Mouse (Mus musculus): ENCODE data around the gene Dhx34.

Dhx34 gene

DNA sequence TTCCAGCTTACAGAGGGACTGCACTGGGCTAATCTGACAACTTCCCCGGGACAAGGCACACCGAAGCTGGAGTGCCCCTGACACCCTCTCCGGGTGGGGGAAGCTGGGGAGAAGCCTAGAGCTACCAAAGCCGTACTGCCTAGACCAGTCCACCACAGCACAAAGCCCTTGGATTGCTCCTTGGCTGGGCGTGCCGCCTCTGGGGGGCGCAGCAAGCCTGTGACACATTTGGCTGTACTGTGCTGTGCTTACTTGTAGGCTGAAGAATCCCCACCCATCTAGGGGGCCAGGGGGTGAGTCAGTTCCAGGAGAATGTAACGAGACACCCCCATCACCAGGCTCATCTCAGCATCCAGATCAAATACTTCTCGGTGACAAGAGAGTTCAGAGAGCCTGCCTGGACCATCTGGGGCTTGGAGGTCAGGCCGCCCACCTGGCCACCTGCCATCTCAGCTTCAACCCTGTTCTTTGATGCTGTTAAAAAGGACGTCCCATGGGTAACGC, 10.9 kb downstream of the Dhx34 start:
- DNase-seq (ENCODE audit: low read depth) = peak; percentile 43

- DNase-seq (ENCODE audit: low read depth) = peak; percentile 70
These were observed 12.8 kb downstream of the Dhx34 start for GRCm38 (mm10) chr7:16208781-16209665.

- peak; percentile 70 for DNase-seq (ENCODE audit: low read depth)
These were observed 14.3 kb downstream of the Dhx34 start for GRCm38 (mm10) chr7:16207496-16207895.

GRCm38 (mm10) chr7:16207076-16207475, 14.8 kb downstream of the Dhx34 start:
- no peak for DNase-seq (ENCODE audit: low read depth)

GRCm38 (mm10) chr7:16204791-16205190, 17.0 kb downstream of the Dhx34 start:
- no peak for DNase-seq (ENCODE audit: low read depth)

DNA sequence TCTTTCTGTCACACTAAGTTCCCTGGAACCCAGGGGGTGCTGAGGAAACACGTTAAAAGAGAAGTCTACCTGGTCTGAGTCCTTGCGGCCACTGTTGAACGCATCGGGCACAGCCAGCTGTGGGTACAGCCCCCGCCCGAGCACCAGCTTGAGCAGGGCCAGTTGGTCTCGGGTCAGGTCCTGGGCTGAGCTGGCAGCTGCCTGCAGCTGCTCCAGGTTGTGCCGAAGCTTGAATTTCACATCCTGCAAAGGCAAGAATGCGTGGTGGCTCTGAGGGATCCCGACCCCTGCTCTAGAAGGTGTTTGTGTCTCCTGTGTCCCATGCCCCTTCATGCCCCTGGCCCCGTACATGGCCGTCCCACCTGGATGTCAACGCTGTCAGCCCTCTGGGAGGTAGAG, 18.3 kb downstream of the Dhx34 start:
- DNase-seq (ENCODE audit: low read depth) = no peak

DNA sequence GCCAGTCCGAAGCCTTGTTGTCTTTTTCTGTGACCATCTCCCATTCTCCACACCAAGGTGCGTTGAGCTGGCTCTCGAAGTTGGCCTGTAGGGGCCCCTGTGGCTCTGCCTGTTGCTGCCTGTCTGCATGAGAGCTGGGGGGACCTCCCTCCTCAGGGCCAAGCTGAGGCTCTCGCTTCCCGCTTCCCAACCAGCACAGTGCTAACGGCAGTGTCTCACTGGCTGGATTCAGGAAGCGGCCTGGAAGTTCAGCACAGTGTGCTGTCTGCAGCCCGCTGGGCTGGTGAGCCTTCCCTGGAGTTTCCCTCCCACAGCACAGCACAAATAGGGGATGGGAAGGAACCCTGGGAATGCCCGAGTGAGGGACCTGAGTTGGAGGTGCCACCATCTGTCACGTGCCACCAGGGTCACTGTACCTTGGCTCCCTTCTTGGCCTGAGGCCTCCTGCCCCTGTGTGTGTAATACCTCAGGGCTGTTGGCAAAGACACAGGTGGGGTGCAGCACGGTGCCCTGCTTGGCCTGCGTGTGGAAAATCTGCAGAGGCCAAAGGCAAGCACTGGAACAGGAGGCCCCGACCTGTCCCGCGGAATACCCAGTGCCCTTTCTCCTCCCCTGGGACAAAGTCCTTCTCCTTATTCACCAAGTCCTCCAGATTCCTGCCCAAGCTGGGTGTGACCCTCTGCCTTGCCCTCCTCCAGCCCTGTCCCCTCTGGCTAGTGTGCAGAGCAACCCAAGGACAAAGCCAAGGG, 18.9 kb downstream of the Dhx34 start:
- no peak for DNase-seq (ENCODE audit: low read depth)

DNA sequence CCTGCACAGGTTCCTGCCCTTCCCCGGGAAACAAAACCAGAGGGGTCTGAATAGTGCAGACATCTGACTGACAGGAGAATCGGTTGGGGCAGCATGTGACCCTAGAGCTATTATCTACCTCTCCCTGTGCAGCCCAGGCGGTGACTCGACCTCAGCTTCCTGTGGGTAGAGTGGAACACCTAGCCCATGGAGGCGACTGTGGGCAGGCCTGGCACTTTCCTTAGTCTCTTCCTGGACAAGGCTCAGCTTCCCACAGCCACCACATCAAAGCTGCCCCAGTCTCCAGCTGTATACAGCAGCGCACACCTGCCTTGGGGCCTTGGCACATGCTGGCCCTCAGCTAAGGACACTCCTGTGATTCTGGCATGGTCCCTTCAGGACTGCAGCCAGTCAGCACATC, 20.7 kb downstream of the Dhx34 start:
- no peak for DNase-seq (ENCODE audit: low read depth)

GRCm38 (mm10) chr7:16198540-16198939, 23.3 kb downstream of the Dhx34 start:
- DNase-seq (ENCODE audit: low read depth) = no peak

DNA sequence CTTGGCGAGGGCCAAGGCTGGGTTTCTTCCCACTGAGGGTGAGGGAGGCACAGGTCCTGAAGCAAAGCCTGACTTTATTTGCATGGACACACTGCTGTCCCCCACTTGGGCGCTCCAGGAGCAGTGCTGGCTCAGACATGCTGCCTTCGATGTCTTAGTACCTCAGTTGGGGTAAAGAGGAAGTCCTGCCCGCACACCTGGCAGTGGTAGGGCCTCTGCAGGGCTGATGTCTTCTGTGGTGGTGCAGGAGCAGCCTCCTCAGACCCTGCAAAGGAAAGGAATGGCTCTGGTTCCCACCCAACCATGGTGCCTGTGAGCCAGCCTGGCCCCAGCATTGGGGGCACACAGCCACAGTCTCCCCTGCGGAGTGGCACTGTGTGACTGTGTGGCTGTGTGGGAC, 24.7 kb downstream of the Dhx34 start:
- no peak for DNase-seq (ENCODE audit: low read depth)

- peak; percentile 36 for DNase-seq (ENCODE audit: low read depth)
These were observed 25.2 kb downstream of the Dhx34 start for GRCm38 (mm10) chr7:16196616-16197015.

- DNase-seq (ENCODE audit: low read depth) = no peak
These were observed 28.1 kb downstream of the Dhx34 start for GRCm38 (mm10) chr7:16193702-16194101.

GRCm38 (mm10) chr7:16192315-16192714, 29.5 kb downstream of the Dhx34 start:
- peak; percentile 88 for DNase-seq (ENCODE audit: low read depth)

- no peak for DNase-seq (ENCODE audit: low read depth)
These were observed 34.3 kb downstream of the Dhx34 start for GRCm38 (mm10) chr7:16187494-16187893.

GRCm38 (mm10) chr7:16183663-16184062, 38.2 kb downstream of the Dhx34 start:
- peak; percentile 81 for DNase-seq (ENCODE audit: low read depth)

DNA sequence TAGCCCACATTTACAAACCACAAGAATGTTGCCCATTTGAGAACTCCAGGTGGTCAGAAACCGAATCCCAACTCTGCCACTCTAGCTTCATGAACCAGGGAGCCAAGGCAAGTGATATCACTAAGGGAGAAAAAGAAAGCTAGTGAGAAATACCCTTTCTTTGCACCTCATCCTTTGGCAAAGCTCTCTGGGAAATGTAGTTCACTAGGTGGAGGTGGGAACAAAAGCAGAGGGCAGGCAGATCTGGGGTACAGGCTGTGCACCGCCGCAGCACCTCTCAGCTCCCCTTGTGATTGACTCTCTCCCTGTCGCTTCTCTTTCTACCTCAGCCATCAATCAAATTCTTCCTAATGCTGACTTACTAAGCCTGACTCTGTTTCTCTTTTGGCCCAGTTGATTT, 43.7 kb downstream of the Dhx34 start:
- no peak for DNase-seq (ENCODE audit: low read depth)

GRCm38 (mm10) chr7:16175542-16175931, 46.3 kb downstream of the Dhx34 start:
- DNase-seq (ENCODE audit: low read depth) = no peak

DNA sequence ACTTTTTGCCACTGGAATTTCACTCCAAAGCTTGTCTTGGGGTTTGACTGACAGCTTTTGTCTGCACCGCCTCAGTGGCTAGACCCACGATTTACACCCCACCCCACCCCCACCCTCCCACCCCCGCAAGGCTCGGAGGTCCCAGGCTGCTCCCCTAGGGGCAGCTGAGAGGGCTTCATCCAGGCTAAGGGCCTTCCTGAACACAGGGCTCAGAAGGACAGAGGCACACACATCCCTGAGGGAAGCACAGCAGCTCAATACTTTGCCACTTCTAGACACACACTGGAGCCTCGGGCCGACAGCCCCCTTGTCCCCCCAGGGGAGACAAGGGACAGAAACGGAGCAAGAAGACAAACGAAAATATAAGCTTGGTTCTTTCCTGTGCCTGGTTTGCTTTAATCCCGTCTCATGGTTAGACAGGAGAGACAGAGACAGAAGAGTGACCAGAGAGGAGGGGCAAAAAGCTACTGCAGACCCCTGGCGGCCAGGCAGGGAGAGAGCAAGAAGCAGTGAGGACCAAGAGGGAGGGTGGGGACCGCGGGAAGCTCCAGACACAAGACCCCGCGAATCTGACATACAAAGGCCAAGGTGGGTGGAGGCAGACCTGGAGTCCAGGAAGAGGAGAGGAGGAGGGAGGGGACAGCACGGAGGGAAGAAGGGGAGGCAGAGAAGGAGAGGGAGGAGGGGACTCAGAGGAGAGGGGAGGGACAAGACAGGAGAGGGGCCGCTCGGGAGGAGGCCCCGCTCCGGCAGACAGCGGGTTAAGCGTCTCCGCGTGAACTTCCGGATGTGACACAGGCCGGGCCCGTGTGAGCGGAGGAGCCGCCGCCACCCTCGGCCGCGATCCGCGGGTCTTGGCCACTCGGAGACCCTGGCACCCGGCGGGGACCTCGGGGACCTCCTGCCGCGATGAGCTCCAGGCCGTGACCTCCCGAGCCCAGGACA, 47.0 kb downstream of the Dhx34 start, which contains the start of gene Meis3:
Gene Meis3 (plus strand): TSS at position 494 of the 945 bp plus-strand sequence.
- DNase-seq (ENCODE audit: low read depth) = peak; percentile 78

DNA sequence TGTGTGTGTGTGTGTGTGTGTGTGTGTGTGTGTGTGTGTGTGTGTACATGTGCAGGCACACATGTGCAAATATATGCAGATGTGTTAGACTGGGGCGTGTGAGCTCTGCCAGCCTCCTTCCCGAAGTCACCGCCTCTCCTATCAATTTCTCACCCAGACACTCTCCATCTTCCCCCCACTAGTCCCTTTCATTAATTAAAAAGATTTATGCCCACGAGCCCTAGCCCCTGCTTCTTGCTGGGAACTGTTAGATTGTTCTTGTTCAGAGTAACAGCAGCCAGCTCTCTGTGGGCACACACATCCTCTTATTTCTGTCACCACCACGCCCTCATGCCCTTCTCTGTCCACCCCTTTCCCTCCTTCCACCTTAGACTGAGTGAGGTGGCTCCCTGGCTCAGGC, 48.7 kb downstream of the Dhx34 start:
- DNase-seq (ENCODE audit: low read depth) = no peak

DNA sequence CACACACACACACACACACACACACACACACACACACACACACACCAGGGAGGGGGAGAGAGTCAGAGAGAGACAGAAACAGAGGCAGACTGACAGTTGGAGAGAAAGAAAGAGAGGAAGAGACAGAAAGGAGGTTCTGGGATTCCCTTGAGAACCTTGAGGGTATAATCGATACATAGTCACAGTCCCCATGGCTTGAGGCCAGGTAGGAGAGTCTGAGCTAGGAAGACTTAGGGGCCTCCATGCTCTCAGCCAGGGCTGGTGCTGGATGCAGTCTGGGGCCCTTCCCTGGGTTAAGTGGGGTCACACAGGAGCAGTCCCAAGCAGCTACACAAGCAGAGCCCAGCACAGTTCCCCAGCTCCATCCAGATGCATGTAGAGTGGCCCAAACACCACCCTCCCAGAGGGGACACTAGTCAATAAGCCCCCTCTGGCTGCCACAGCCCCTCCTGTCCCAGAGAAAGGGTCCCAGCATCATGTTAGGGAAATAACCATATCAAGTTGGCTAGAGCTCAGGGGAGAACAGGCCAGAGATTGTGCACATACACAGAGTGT, 49.2 kb downstream of the Dhx34 start:
- DNase-seq (ENCODE audit: low read depth) = no peak

- no peak for DNase-seq (ENCODE audit: low read depth)
These were observed 49.7 kb downstream of the Dhx34 start for GRCm38 (mm10) chr7:16172141-16172581.

Measured in NIH3T3 (cell line).